Mouse (Mus musculus): ENCODE measurements around the gene Lpcat2b. TPM values are rescaled to one million over a fixed set of nuclear protein-coding genes. Genes with fewer than 3 reads are reported as not detected.

Gene Lpcat2b
- polyA plus RNA-seq, 1 experiment from 2014 or later = not detected

DNA sequence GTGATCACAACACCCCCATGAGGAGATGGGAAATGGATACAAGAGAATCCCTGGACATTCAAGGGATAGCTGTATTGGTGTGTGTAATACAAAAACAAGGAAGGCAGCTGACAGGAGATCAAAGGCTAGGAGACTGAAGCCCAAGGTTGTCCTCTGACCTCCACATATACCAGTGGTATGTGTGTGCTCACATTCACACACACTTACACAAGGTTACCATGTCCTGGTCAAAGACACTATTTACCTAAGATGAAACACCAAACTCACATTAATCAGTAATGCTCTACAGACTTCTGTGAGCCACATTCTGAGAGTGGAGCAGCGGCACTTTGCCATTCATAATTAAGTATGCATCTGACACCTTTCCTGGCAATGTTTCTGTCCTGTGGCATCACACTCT lies 21.0 kb upstream of the Lpcat2b start:
- H3K27ac ChIP-seq = no peak overlapping the region
- no peak overlapping the region for H3K4me2 ChIP-seq (replicated peaks)
- no peak overlapping the region for H3K4me3 ChIP-seq (replicated peaks; ENCODE audit: low read length)
- H3K27me3 ChIP-seq (ENCODE audit: control insufficient read depth, insufficient read depth, low read length) = peaks cover 6% of the 10 kb centered on the region; the same call in 1 of the 2 replicates
- DNase-seq (ENCODE audit: low spot score) (no peak), ATAC-seq (ENCODE audit: low FRiP score) (no peak)
- no peaks in the 10 kb centered on the region for H3K4me1 ChIP-seq (replicated peaks; ENCODE audit: control insufficient read depth, insufficient read depth, low read length)
- 84% methylated on average over 1 of the region's 1 CpGs for WGBS
- H3K9ac ChIP-seq = no peak overlapping the region
- no peaks in the 10 kb centered on the region for H3K9me3 ChIP-seq (ENCODE audit: control insufficient read depth, low read length)
- no peaks in the 10 kb centered on the region for H3K36me3 ChIP-seq (replicated peaks; ENCODE audit: control insufficient read depth, insufficient read depth)

DNA sequence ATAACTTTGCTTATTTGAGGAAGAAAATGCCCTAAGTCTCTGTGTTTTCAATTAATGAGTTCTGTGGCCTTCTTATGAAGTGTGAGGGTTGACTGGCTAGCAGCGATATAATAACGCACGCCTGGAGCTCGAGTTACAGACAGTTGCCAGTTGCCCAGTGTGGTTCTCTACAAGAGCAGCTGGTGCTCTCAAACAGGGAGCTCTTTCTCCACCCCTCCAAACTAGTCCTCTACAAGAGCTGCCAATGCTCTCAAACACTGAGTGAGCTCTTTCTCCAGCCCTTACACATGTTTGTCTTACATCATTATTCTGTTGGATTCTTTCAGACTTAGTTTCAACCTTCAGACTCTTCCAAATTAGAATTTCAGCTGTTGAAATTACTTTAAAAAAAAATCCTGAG lies 20.0 kb upstream of the Lpcat2b start:
- ATAC-seq (ENCODE audit: low FRiP score) (no peak), DNase-seq (ENCODE audit: low spot score) (no peak)
- H3K36me3 ChIP-seq (replicated peaks; ENCODE audit: control insufficient read depth, insufficient read depth) = no peaks in the 10 kb centered on the region
- no peak overlapping the region for H3K4me3 ChIP-seq (replicated peaks; ENCODE audit: low read length)
- H3K4me1 ChIP-seq (replicated peaks; ENCODE audit: control insufficient read depth, insufficient read depth, low read length) = no peaks in the 10 kb centered on the region
- no peak overlapping the region for H3K4me2 ChIP-seq (replicated peaks)
- H3K27me3 ChIP-seq (ENCODE audit: control insufficient read depth, insufficient read depth, low read length) = no peaks in the 10 kb centered on the region
- no peak overlapping the region for H3K9ac ChIP-seq
- no peak overlapping the region for H3K27ac ChIP-seq
- H3K9me3 ChIP-seq (ENCODE audit: control insufficient read depth, low read length) = no peaks in the 10 kb centered on the region
- WGBS = 69% methylated on average over 4 of the region's 4 CpGs

DNA sequence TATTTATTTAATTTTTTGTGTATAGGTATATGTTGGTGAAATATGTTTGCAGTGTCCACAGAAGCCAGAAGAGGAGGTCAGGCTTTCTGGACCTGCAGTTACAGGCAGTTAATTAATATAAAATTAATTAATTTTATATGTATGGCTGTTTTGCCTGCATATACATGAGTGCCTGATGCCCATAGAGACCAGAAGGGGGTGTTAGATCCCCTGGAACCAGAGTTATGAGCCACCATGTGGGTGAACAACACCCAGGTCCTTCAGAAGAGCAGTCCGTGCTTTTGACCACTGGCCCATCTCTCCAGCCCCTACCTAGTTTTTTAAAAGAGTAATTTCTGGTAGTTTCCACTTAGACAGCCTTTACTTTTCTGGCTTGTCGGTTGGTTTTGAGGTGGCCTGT lies 19.1 kb upstream of the Lpcat2b start:
- DNase-seq (ENCODE audit: low spot score) (no peak), ATAC-seq (ENCODE audit: low FRiP score) (no peak)
- Histone ChIP-seq H3K4me1 (replicated peaks; ENCODE audit: control insufficient read depth, insufficient read depth, low read length) (no peaks in the 10 kb centered on the region), H3K27me3 (ENCODE audit: control insufficient read depth, insufficient read depth, low read length) (no peaks in the 10 kb centered on the region), H3K9ac (no peak overlapping the region), H3K36me3 (replicated peaks; ENCODE audit: control insufficient read depth, insufficient read depth) (no peaks in the 10 kb centered on the region), H3K4me2 (replicated peaks) (no peak overlapping the region), H3K4me3 (replicated peaks; ENCODE audit: low read length) (no peak overlapping the region), H3K9me3 (ENCODE audit: control insufficient read depth, low read length) (no peaks in the 10 kb centered on the region), H3K27ac (no peak overlapping the region)
- WGBS = 84% methylated on average over 2 of the region's 2 CpGs

DNA sequence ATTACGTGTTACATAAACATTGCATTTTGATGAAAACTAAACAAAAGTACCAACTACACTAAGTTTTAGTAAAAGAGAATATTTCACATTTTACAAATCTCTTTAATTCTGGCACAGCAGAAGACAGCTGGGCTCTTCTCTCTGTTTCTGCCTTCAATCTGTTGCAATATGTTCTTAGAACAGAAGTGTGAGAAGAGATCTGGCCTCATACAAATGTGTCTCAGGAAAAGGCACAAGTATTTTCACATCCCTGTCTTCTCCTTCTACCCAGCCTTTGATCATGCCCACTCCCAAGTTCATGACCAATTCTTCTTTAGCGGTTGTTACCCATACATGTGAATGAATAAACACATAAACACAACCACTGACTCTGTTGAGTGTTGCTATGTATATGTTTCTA lies 16.3 kb upstream of the Lpcat2b start:
- Histone ChIP-seq H3K9me3 (ENCODE audit: control insufficient read depth, low read length) (no peaks in the 10 kb centered on the region), H3K36me3 (replicated peaks; ENCODE audit: control insufficient read depth, insufficient read depth) (no peaks in the 10 kb centered on the region), H3K9ac (no peak overlapping the region), H3K4me3 (replicated peaks; ENCODE audit: low read length) (no peak overlapping the region), H3K4me2 (replicated peaks) (no peak overlapping the region), H3K27me3 (ENCODE audit: control insufficient read depth, insufficient read depth, low read length) (no peaks in the 10 kb centered on the region), H3K4me1 (replicated peaks; ENCODE audit: control insufficient read depth, insufficient read depth, low read length) (no peaks in the 10 kb centered on the region), H3K27ac (no peak overlapping the region)
- no peak for ATAC-seq (ENCODE audit: low FRiP score)
- 78% methylated on average over 2 of the region's 2 CpGs for WGBS
- DNase-seq (ENCODE audit: low spot score) = no peak

DNA sequence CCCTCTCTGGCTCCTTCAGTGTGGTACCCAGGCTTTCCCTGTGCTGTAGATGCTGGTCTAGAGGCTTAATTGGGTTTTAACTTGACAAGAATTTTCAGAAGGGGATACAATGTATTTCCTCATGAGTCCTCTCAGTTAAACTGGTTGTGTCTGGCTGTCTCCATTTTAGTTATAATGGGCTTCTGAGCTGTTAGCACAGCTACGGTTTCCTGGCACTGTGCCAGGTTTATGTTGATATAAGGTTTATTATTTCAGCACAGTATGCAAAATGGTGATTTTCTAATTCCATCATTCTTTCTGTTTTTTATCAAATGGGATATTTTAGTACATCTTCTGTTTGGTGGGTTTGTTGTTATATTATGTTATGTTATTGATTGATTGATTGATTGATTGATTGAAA lies 9.7 kb upstream of the Lpcat2b start:
- no peak overlapping the region for H3K27ac ChIP-seq
- H3K4me2 ChIP-seq (replicated peaks) = no peak overlapping the region
- 72% methylated on average over 1 of the region's 1 CpGs for WGBS
- H3K4me3 ChIP-seq (replicated peaks; ENCODE audit: low read length) = no peak overlapping the region
- H3K4me1 ChIP-seq (replicated peaks; ENCODE audit: control insufficient read depth, insufficient read depth, low read length) = no peaks in the 10 kb centered on the region
- H3K27me3 ChIP-seq (ENCODE audit: control insufficient read depth, insufficient read depth, low read length) = no peaks in the 10 kb centered on the region
- DNase-seq (ENCODE audit: low spot score) (no peak), ATAC-seq (ENCODE audit: low FRiP score) (no peak)
- no peak overlapping the region for H3K9ac ChIP-seq
- H3K9me3 ChIP-seq (ENCODE audit: control insufficient read depth, low read length) = no peaks in the 10 kb centered on the region
- H3K36me3 ChIP-seq (replicated peaks; ENCODE audit: control insufficient read depth, insufficient read depth) = no peaks in the 10 kb centered on the region

DNA sequence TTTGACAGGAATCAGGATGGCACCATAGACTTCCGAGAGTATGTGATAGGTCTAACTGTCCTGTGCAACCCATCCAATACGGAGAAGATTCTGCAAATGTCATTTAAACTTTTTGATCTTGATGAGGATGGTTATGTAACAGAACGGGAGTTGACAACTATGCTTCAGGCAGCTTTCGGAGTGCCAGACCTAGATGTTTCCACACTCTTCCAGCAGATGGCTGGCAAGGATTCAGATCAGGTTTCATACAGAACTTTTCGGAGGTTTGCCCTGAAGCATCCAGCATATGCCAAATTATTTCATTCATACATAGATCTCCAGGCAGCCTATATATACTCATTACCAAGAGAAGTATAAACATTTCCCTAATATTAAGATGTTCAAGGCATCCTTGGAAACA lies 2.7 kb downstream of the Lpcat2b start:
- no peak for DNase-seq (ENCODE audit: low spot score)
- 88% methylated on average over 5 of the region's 5 CpGs for whole genome bisulfite sequencing
- H3K27me3 ChIP-seq (ENCODE audit: control insufficient read depth, insufficient read depth, low read length) = no peaks in the 10 kb centered on the region
- peaks cover 10% of the 10 kb centered on the region; the same call in 1 of the 2 replicates for H3K4me1 ChIP-seq (replicated peaks; ENCODE audit: control insufficient read depth, insufficient read depth, low read length)
- H3K9ac ChIP-seq = no peak overlapping the region
- no peaks in the 10 kb centered on the region for H3K36me3 ChIP-seq (replicated peaks; ENCODE audit: control insufficient read depth, insufficient read depth)
- H3K4me2 ChIP-seq (replicated peaks) = no peak overlapping the region
- ATAC-seq (ENCODE audit: low FRiP score) = no peak
- no peaks in the 10 kb centered on the region for H3K9me3 ChIP-seq (ENCODE audit: control insufficient read depth, low read length)
- H3K4me3 ChIP-seq (replicated peaks; ENCODE audit: low read length) = no peak overlapping the region
- H3K27ac ChIP-seq = no peak overlapping the region

DNA sequence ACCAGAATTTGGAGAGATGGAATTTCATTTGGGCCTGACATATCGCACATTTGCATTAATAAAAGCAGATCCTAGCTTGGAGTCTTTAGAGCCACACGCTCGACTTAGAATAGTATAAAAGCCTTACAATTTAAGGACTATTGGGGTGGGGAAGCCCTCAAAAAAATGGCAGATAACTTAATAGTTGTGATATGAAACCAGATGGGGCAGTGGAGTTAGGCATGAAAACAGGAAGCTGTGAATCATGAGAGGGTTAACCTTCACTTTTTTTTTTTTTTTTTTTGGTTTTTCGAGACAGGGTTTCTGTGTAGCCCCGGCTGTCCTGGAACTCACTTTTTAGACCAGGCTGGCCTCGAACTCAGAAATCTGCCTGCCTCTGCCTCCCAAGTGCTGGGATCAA lies 4.8 kb downstream of the Lpcat2b start:
- no peaks in the 10 kb centered on the region for H3K27me3 ChIP-seq (ENCODE audit: control insufficient read depth, insufficient read depth, low read length)
- H3K27ac ChIP-seq = no peak overlapping the region
- no peaks in the 10 kb centered on the region for H3K36me3 ChIP-seq (replicated peaks; ENCODE audit: control insufficient read depth, insufficient read depth)
- no peak overlapping the region for H3K9ac ChIP-seq
- no peak for DNase-seq (ENCODE audit: low spot score)
- whole genome bisulfite sequencing = 92% methylated on average over 5 of the region's 6 CpGs
- ATAC-seq (ENCODE audit: low FRiP score) = no peak
- H3K4me2 ChIP-seq (replicated peaks) = no peak overlapping the region
- H3K4me3 ChIP-seq (replicated peaks; ENCODE audit: low read length) = no peak overlapping the region
- H3K9me3 ChIP-seq (ENCODE audit: control insufficient read depth, low read length) = no peaks in the 10 kb centered on the region
- peaks cover 11% of the 10 kb centered on the region; the same call in 1 of the 2 replicates for H3K4me1 ChIP-seq (replicated peaks; ENCODE audit: control insufficient read depth, insufficient read depth, low read length)

DNA sequence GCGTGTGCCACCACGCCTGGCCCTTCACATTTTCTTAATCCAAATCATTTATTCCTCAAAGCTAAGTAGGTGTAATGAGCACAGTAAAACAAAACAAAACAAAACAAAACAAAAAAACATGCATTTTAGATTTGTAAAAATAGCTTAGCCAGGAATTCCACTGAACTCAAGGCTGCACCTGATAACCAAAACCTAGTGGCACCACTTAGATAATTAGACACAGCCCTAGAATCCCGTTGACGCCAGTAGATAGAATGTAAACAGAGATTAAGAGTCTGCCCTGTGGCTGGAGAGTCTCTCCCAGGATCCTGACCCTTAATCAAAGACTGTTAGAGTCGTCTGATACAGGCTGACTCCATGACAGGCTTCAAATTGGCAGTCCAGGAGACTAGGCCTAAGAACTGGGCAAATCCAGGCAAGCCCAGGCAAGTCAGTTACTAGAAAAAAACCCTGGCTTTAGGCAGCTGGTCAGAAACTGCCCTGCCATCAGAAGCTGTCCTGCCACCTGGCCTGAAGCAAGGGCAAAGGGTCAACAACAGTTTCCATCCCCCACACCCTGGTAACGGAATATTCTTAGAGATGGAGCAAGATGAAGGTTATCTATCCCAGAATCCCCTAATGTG lies 5.3 kb downstream of the Lpcat2b start:
- Histone ChIP-seq H3K9ac (no peak overlapping the region), H3K27ac (no peak overlapping the region; the same call in 1 of the 2 replicates), H3K9me3 (ENCODE audit: control insufficient read depth, low read length) (no peaks in the 10 kb centered on the region), H3K4me2 (replicated peaks) (0 out of 2 replicates have a peak overlapping the region, but pooled peaks have one; percentile 64), H3K36me3 (replicated peaks; ENCODE audit: control insufficient read depth, insufficient read depth) (no peaks in the 10 kb centered on the region), H3K4me3 (replicated peaks; ENCODE audit: low read length) (no peak overlapping the region), H3K4me1 (replicated peaks; ENCODE audit: control insufficient read depth, insufficient read depth, low read length) (peaks cover 11% of the 10 kb centered on the region; the same call in 1 of the 2 replicates), H3K27me3 (ENCODE audit: control insufficient read depth, insufficient read depth, low read length) (no peaks in the 10 kb centered on the region)
- DNase-seq (ENCODE audit: low spot score) (no peak), ATAC-seq (ENCODE audit: low FRiP score) (no peak)
- 81% methylated on average over 6 of the region's 6 CpGs for WGBS

DNA sequence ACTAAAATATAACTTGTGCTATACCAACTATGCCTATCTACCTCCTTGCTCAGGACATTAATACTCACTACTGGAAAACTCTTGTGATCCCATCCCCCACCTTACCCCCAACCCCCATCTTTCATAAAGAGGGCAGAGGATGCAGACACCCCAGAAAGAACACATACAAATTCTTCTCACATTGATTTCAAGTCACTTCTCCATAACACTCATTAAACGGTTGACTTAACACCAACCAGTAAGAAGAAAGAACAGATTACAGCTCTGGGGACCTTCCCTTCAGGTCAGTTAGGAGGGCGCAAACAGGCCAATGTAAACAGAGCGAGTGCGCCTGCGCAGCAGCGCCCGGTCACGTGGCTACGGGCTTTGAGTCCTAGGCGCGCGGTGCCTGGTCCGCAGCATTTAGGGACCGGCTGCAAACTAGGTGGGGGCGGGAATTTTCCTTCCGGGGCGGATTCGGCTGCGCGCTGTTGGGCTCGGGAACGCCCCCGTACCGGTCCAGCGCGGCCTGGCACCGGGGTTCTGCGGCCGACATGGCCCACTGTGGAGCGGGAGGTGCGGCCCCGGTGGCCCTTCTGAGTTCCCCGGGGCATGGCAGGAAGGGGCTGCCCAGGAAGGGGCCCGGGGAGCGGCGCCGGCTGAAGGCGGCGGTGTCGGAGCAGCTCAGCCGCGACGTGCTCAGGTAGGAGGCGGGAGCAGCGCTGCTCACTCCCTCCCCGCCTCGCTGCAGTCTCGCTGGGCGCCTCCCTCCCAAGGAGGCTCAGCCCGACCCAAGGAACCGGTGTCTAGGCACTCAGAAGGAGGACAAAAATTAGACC lies 6.3 kb downstream of the Lpcat2b start, which contains the start of gene Btbd8:
Gene Btbd8, plus strand, starts transcription at position 534 of the 818 bp plus-strand sequence.
- 0% methylated on average over 50 of the region's 51 CpGs for WGBS
- Histone ChIP-seq H3K4me3 (replicated peaks; ENCODE audit: low read length) (peak within 1 kb of the TSS; percentile 76), H3K27me3 (ENCODE audit: control insufficient read depth, insufficient read depth, low read length) (no peaks in the 10 kb centered on the region), H3K9ac (peak within 1 kb of the TSS; percentile 93), H3K4me1 (replicated peaks; ENCODE audit: control insufficient read depth, insufficient read depth, low read length) (peaks cover 11% of the 10 kb centered on the region; the same call in 1 of the 2 replicates), H3K27ac (peak within 1 kb of the TSS; percentile 83), H3K4me2 (replicated peaks) (peak within 1 kb of the TSS; percentile 64), H3K36me3 (replicated peaks; ENCODE audit: control insufficient read depth, insufficient read depth) (no peaks in the 10 kb centered on the region), H3K9me3 (ENCODE audit: control insufficient read depth, low read length) (no peaks in the 10 kb centered on the region)
- peak; percentile 96 for ATAC-seq (ENCODE audit: low FRiP score)
- DNase-seq (ENCODE audit: low spot score) = peak; percentile 97

All from hindbrain, embryonic 14.5 days (tissue).